Mouse (Mus musculus) kidney, postnatal 0 days (tissue): ENCODE data around the gene Fbrs. TPM values are rescaled to one million over a fixed set of nuclear protein-coding genes. Genes with fewer than 3 reads are reported as not detected.

Experiments
- ATAC-seq: fragments of 200-750 bp; cut with Nextera tagmentation; replicated peaks from 2 replicates; pipeline ENCODE4 v1.8.0; 2017; ENCODE audit warnings: low read depth, moderate number of reproducible peaks, moderate TSS enrichment, moderate library complexity; ENCODE audit not compliant: low FRiP score
- DNase-seq: peaks from one replicate; pipeline ENCODE4 v3.0.0-alpha.2; 2016; ENCODE audit warnings: low spot score
- H3K27ac ChIP-seq: fragments of 300-500 bp; sonication (generic); 2 replicates; pipeline ENCODE4 v1.5.1; 2014; ENCODE audit warnings: mild to moderate bottlenecking
- H3K27me3 ChIP-seq: fragments of 300-500 bp; sonication (generic); 2 replicates; pipeline ENCODE4 v1.6.1; 2014; ENCODE audit warnings: low read length, mixed read lengths; ENCODE audit not compliant: insufficient read depth
- H3K36me3 ChIP-seq: fragments of 300-500 bp; sonication (generic); 2 replicates; pipeline ENCODE4 v1.6.1; 2014; ENCODE audit warnings: low read length, mixed read lengths; ENCODE audit not compliant: insufficient read depth
- H3K4me1 ChIP-seq: fragments of 300-500 bp; sonication (generic); replicated peaks from 2 replicates; pipeline ENCODE4 v1.6.1; 2014; ENCODE audit warnings: antibody characterized with exemption, low read length, mixed read lengths; ENCODE audit not compliant: insufficient read depth
- H3K4me2 ChIP-seq: fragments of 300-500 bp; sonication (generic); 2 replicates; pipeline ENCODE4 v1.6.1; 2014; ENCODE audit warnings: mild to moderate bottlenecking, low read length, moderate library complexity, mixed read lengths
- H3K4me3 ChIP-seq: fragments of 300-500 bp; sonication (generic); replicated peaks from 2 replicates; pipeline ENCODE4 v1.5.1; 2014; ENCODE audit warnings: low read depth, low read length
- H3K9ac ChIP-seq: fragments of 300-500 bp; sonication (generic); 2 replicates; pipeline ENCODE4 v1.6.1; 2014; ENCODE audit warnings: low read depth, low read length
- H3K9me3 ChIP-seq: fragments of 300-500 bp; sonication (generic); replicated peaks from 2 replicates; pipeline ENCODE4 v1.6.1; 2016; ENCODE audit warnings: low read length, inconsistent platforms, mixed read lengths
- CTCF ChIP-seq: IDR thresholded peaks from 2 replicates; pipeline ENCODE4 v1.5.1; 2016; ENCODE audit warnings: antibody characterized with exemption, low read depth, mild to moderate bottlenecking, moderate library complexity
- WGBS: fragments of 180-500 bp; shearing (Covaris S2); extraction: QIAGEN DNeasy Blood & Tissue Kit; methylation state at CpG from one replicate; pipeline ENCODE4 v1.1.7; 2014; 5-methylcytosine and 5-hydroxymethylcytosine counted together
- polyA plus RNA-seq: library from polyadenylated mRNA; unstranded; fragments of >200 nt; fragmentation: Nextera tagmentation; extraction: Ambion mirVana; gene quantifications from 2 replicates; pipeline ENCODE4 v1.2.1, GENCODE M21; 2015

Gene Fbrs
- 8.7 and 8.8 TPM in 2 replicates for polyA plus RNA-seq

- peaks cover 30% of the 10 kb centered on the region; the same call in 1 of the 2 replicates for H3K36me3 ChIP-seq
- peak; percentile 77 for ATAC-seq
Measured at GRCm38 (mm10) chr7:127478635-127479317, at the start of gene Fbrs. Gene Fbrs (plus strand): TSS chr7:127479199.

GRCm38 (mm10) chr7:127435206-127435605, 43.8 kb upstream of the Fbrs start:
- H3K9me3 ChIP-seq, result no peaks in the 10 kb centered on the region
- DNase-seq (no peak), ATAC-seq (no peak)
- no peaks in the 10 kb centered on the region for H3K27me3 ChIP-seq
- H3K4me3 ChIP-seq, result no peak overlapping the region
- no peak overlapping the region for H3K27ac ChIP-seq
- no peak overlapping the region for H3K4me2 ChIP-seq
- no peak overlapping the region for H3K9ac ChIP-seq
- TF ChIP-seq CTCF, result no peak
- 85% methylated on average over 4 of the region's 4 CpGs for WGBS
- H3K4me1 ChIP-seq, result no peaks in the 10 kb centered on the region
- no peaks in the 10 kb centered on the region for H3K36me3 ChIP-seq

More at GRCm38 (mm10) chr7:127478635-127479317, at the start of gene Fbrs:
- TF ChIP-seq CTCF, result peak; percentile 5; the same call in 1 of the 2 replicates
- Histone ChIP-seq H3K4me2 (peak within 1 kb of the TSS; percentile 78), H3K27me3 (no peaks in the 10 kb centered on the region), H3K9ac (peak within 1 kb of the TSS; percentile 96), H3K27ac (peak within 1 kb of the TSS; percentile 98), H3K4me3 (peak within 1 kb of the TSS; percentile 98), H3K9me3 (no peaks in the 10 kb centered on the region), H3K4me1 (peaks cover 10% of the 10 kb centered on the region; the same call in 1 of the 2 replicates)
- DNase-seq, result peak; percentile 98
- under 1% methylated on average over 57 of the region's 62 CpGs for WGBS

GRCm38 (mm10) chr7:127437724-127438123, 41.3 kb upstream of the Fbrs start:
- no peaks in the 10 kb centered on the region for H3K27me3 ChIP-seq
- H3K36me3 ChIP-seq, result no peaks in the 10 kb centered on the region
- no peaks in the 10 kb centered on the region for H3K4me1 ChIP-seq
- H3K9me3 ChIP-seq, result no peaks in the 10 kb centered on the region
- DNase-seq (no peak), ATAC-seq (no peak)
- WGBS, result 88% methylated on average over 3 of the region's 3 CpGs
- H3K4me3 ChIP-seq, result no peak overlapping the region
- TF ChIP-seq CTCF, result peak; percentile 58
- H3K9ac ChIP-seq, result no peak overlapping the region
- no peak overlapping the region for H3K27ac ChIP-seq
- H3K4me2 ChIP-seq, result no peak overlapping the region

GRCm38 (mm10) chr7:127443976-127444375, 35.0 kb upstream of the Fbrs start:
- no peak for DNase-seq
- peaks cover 16% of the 10 kb centered on the region for H3K36me3 ChIP-seq
- TF ChIP-seq CTCF, result no peak
- no peaks in the 10 kb centered on the region for H3K27me3 ChIP-seq
- no peaks in the 10 kb centered on the region for H3K9me3 ChIP-seq
- ATAC-seq, result no peak
- H3K27ac ChIP-seq, result no peak overlapping the region
- H3K9ac ChIP-seq, result no peak overlapping the region
- no peak overlapping the region for H3K4me3 ChIP-seq
- no peak overlapping the region for H3K4me2 ChIP-seq
- WGBS, result 90% methylated on average over 20 of the region's 20 CpGs
- no peaks in the 10 kb centered on the region for H3K4me1 ChIP-seq

GRCm38 (mm10) chr7:127448521-127449300, 30.3 kb upstream of the Fbrs start, which contains the start of gene Zfp689:
Gene Zfp689 (minus strand): TSS chr7:127449158.
- DNase-seq, result peak; percentile 98
- Histone ChIP-seq H3K9ac (peak within 1 kb of the TSS; percentile 82), H3K27ac (peak within 1 kb of the TSS; percentile 94), H3K36me3 (peaks cover 15% of the 10 kb centered on the region), H3K4me3 (peak within 1 kb of the TSS; percentile 73), H3K4me1 (peaks cover 17% of the 10 kb centered on the region), H3K27me3 (no peaks in the 10 kb centered on the region), H3K4me2 (peak within 1 kb of the TSS; percentile 75), H3K9me3 (no peaks in the 10 kb centered on the region)
- peak; percentile 83 for ATAC-seq
- TF ChIP-seq CTCF, result peak; percentile 18; the same call in 1 of the 2 replicates
- WGBS, result under 1% methylated on average over 54 of the region's 54 CpGs

GRCm38 (mm10) chr7:127449966-127450365, 29.0 kb upstream of the Fbrs start:
- H3K9ac ChIP-seq, result peak overlapping the region; percentile 24; the same call in 1 of the 2 replicates
- H3K4me2 ChIP-seq, result peak overlapping the region; percentile 75
- peak overlapping the region; percentile 73 for H3K4me3 ChIP-seq
- DNase-seq, result no peak
- ATAC-seq, result no peak
- peaks cover 17% of the 10 kb centered on the region for H3K4me1 ChIP-seq
- no peak for TF ChIP-seq CTCF
- H3K27ac ChIP-seq, result no peak overlapping the region
- H3K27me3 ChIP-seq, result no peaks in the 10 kb centered on the region
- WGBS, result 72% methylated on average over 7 of the region's 7 CpGs
- no peaks in the 10 kb centered on the region for H3K9me3 ChIP-seq
- H3K36me3 ChIP-seq, result 0 out of 2 replicates have a peak, but pooled peaks cover 4% of the 10 kb centered on the region
